Mouse (Mus musculus): ENCODE measurements around the gene Cckbr. TPM values are rescaled to one million over a fixed set of nuclear protein-coding genes. Genes with fewer than 3 reads are reported as not detected.
"Not testable (repeated sequence)": the region's sequence is repeated elsewhere in the genome, so short reads cannot be mapped to it uniquely, and the experiment has no call there.

The Cckbr gene
- total RNA-seq, 2 experiments from 2014 or later: 6.2 to 6.5 TPM

DNA sequence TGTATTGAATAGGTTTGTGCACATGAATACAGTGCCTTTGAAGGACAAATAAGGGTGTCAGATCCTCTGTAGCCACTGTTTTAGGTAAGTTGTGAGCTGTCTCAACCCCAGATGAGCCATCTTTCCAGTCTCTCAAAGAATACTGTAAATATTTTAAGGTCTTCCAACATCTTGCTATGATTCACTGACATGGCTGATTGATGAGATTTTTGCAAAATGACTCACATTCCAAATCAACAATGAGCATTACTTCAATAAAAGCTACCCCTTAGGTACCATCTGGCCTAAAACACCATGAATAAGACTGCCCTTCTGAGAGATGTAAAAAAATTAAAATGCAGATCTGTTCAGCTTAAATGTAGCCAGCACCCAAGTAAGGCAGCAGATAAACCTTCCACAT is 33.0 kb downstream of the Cckbr start:
- Histone ChIP-seq H3K27ac (no peak overlapping the region), H3K4me3 (no peak overlapping the region)
- DNase-seq (ENCODE audit: low spot score in 2 of 2): no peak
- no peak for TF ChIP-seq CTCF (conservative IDR thresholded peaks at IDR 0.05)

DNA sequence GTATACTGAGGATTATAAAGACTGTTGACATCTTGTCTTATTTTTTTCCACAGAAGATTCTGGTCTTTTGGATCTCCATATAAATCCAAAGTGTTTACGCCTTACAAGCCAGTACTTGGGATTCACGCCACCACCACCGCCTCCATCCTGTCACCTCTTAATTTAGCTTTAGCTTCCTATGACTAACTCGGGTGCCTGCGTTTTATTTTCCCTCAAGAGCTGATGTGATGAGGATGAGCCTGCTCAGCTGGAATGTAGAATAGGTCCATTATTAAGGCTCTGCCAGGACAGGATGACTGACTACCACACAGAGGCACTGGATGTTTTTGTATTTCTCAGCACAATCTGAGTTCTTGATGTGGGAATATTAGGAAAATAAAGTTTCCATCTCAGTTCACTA is 40.0 kb downstream of the Cckbr start:
- H3K4me3 ChIP-seq; DNase-seq (ENCODE audit: low spot score in 2 of 2); H3K27ac ChIP-seq: not testable (repeated sequence)

DNA sequence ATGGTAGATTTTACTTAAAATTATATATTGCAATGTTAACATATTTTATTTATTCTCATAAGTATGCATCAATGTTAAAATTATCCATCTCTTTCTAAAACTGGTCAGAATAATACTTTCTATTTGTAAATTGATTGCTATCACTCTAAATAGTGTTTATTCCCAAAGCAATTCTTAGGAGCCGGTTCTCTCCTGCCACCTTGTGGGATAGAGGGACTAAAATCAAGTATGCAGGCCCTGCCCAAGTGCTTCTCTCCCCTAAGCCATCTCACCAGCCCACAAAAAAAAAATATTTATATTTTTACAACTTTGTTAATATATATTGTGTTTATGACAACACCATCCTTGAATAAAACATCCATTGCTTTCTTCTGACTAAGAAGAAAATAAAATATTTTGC is 47.1 kb downstream of the Cckbr start:
- DNase-seq (ENCODE audit: low spot score in 2 of 2): peak in 1 of 2 experiments; percentile 51
- peak; percentile 78 for TF ChIP-seq CTCF (conservative IDR thresholded peaks at IDR 0.05)
- H3K27ac ChIP-seq: no peak overlapping the region
- no peak overlapping the region for H3K4me3 ChIP-seq

DNA sequence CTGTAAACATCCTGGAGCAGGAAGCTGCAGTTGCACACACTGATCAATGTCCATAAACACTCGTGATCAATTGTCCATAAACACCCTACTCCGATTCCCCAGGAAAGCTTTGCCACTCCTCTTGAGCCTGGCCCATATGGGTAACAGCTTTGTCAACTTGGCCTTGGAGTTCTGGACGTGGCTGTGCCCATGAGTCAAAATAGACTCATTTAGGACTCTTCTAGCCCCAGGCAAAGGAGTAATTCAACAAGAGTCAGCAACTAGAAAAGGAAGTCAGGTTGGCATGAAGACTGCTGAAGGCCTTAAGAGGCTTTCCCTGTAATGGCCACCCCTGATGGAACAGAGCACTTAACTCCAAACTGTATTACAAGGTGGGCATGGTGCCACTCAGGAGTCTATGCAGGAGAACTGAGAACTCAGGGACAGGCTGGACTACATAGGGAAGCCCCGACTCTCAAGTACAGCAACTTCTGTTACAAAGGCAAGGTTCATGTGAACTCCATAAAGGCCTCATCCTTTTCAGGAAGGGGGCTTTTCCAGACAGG is 49.3 kb downstream of the Cckbr start:
- DNase-seq (ENCODE audit: low spot score in 2 of 2): no peak
- Histone ChIP-seq H3K27ac (no peak overlapping the region), H3K4me3 (no peak overlapping the region)
- no peak for TF ChIP-seq CTCF (conservative IDR thresholded peaks at IDR 0.05)

DNA sequence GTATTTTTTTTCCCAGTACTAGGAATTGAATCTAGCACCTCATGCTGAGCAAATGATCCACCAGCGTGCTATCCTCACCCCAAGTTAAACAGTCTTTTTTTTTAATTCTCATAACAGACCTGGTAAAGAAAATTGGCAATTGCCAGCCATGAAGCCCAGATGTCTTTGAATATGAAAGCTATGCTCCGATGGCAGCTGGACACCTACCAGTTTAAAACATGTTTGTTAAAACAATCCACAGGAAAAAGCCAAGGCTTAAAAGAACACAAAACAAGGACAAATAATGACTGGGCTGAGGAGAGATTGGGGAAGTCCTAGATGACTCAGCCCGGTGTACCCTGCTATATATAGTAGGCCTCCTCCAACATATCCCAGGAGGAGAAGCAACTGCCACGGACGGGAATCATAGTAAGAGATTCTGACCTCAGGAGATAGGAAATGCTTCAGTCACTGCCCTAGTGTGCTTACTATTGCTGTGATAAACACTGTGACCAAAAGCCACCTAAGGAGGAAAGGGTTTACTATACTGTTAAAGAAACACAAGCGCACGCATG is 49.9 kb downstream of the Cckbr start:
- no peak for DNase-seq (ENCODE audit: low spot score in 2 of 2)
- Histone ChIP-seq H3K27ac (no peak overlapping the region), H3K4me3 (no peak overlapping the region)
- no peak for TF ChIP-seq CTCF (conservative IDR thresholded peaks at IDR 0.05)

DNA sequence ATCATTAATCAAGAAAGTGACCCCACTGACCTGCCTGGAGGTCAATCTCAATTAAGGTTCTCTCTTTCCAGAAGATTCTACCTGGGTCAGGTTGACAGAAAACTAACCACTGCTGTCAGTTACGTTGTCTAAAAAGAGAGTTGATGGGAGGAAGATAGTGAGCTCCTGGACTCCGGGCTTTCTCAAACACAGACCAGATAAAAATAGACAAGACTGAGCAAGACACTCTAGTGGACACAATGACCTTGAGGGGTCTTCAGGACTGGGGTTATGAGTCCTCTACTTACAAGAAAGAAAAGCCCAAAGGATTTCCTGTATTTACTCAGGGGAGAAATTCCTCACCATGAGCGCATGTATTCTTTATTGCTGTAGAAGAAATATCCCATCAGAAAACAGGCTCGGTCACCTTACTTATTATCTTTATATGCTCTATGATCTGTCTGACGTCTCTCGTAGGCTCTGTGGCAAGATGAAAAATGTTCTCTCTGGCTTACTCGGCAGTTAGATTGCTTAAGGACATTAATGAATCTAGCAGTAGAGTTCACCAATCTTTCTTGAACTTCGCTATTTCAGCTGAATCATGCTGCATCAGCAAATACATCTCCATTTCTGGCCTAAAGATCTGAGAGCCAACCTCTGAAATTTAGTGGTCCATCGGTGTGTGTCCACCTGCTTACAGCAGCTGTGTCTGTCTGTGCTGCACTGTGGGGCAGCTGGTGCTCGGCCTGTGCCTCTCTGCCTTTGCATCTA is 51.3 kb downstream of the Cckbr start:
- H3K4me3 ChIP-seq: no peak overlapping the region
- no peak for TF ChIP-seq CTCF (conservative IDR thresholded peaks at IDR 0.05)

DNA sequence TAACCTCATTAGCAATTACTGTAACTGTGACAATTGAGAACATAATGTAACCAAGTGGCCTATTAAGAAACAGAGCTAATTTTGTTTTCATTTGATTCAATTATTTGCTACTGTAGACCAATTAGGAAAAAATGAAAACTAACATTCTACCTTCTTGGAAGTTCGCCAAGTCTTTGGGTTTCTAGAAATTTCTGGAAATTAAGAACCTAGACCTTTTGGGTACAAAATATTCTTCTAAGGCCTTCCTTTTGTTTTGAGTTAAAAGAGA is 51.8 kb downstream of the Cckbr start:
- Histone ChIP-seq H3K4me3 (no peak overlapping the region), H3K27ac (no peak overlapping the region)
- no peak for TF ChIP-seq CTCF (conservative IDR thresholded peaks at IDR 0.05)
- DNase-seq (ENCODE audit: low spot score in 2 of 2): no peak

More for the DNA sequence above, 51.3 kb downstream of the Cckbr start:
- DNase-seq (ENCODE audit: low spot score in 2 of 2): no peak
- H3K27ac ChIP-seq: no peak overlapping the region

DNA sequence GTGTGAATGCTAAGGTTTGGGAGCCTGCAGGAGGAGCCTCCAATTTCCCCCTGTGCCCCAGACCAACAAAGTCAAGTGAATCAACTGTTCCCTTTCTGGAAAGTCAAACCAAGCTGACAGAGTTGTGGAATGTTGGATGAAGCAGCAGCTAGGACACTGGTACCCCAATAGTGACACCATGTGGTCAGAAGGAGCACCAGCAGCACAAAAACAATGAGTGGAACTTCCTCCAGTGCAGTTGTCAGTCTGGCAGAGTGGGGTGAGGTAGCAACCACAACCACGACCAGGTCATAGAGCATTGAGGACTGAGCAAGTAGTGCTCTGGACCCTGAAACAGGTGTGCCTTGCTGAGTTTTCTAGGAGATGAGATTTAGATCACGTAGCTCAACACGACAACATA is 52.3 kb downstream of the Cckbr start:
- Histone ChIP-seq H3K4me3 (no peak overlapping the region), H3K27ac (no peak overlapping the region)
- peak; percentile 84 for TF ChIP-seq CTCF (conservative IDR thresholded peaks at IDR 0.05)
- DNase-seq (ENCODE audit: low spot score in 2 of 2): peak; percentile 56 to 59

DNA sequence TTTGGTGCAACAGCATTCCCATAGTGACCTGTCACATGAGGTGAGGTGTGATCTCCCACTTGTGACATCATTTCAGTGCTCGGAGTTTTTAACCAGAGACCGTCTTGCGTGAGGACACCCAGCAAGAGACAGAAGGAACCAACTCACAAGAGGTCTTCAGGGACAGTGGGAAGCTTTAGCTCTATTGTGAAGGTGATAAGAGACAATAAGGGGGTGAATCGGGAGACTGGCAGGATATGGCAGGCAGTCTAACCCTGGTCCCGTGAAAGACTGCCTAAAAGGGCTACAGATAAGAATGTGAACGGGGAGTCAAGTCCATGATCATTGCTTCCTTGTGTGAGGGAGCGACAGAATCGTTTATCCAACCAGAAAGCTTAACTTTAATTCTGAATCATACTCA is 52.8 kb downstream of the Cckbr start:
- DNase-seq (ENCODE audit: low spot score in 2 of 2): no peak
- no peak overlapping the region for H3K27ac ChIP-seq
- no peak for TF ChIP-seq CTCF (conservative IDR thresholded peaks at IDR 0.05)
- no peak overlapping the region for H3K4me3 ChIP-seq

DNA sequence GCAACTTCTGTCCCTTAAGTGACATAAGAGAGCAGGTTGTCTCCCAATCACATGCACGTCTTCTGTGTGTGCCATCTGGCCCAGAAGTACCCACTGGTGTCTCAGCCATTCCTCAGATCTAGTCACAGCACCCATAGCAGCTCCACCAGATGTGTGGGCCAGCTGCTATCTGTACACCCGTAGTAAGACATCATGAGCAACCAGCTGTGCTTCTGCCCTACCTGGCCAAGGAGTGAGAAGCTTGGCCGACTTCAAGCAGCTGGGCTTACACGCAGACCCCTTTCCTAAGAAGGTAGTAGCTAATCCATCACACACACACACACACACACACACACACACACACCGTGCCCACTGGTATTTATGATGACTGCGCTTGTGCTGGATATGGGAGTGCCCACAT is 53.7 kb downstream of the Cckbr start:
- Histone ChIP-seq H3K4me3 (no peak overlapping the region), H3K27ac (no peak overlapping the region; the same call in 1 of the 2 replicates)
- DNase-seq (ENCODE audit: low spot score in 2 of 2): no peak
- TF ChIP-seq CTCF (conservative IDR thresholded peaks at IDR 0.05): no peak

DNA sequence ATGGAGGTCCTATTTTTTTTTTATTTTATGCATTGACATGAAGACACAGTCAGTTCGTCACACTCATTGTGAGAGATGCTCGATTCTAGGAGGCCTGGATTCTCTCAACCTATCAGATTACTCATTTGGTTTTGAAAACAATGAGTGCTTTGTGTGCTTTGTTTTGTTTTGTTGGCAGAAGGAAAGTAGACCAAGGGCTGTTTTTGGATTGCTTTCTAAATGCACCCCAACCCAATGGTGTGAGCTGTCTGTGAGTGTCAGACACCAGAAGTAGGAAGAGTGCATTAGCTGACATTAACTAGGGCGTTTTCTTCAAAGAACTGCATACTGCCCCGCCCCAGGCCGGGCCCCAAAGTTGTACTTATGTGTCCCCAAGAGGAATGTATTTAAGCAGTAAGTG is 54.5 kb downstream of the Cckbr start:
- no peak overlapping the region; the same call in 1 of the 2 replicates for H3K4me3 ChIP-seq

DNA sequence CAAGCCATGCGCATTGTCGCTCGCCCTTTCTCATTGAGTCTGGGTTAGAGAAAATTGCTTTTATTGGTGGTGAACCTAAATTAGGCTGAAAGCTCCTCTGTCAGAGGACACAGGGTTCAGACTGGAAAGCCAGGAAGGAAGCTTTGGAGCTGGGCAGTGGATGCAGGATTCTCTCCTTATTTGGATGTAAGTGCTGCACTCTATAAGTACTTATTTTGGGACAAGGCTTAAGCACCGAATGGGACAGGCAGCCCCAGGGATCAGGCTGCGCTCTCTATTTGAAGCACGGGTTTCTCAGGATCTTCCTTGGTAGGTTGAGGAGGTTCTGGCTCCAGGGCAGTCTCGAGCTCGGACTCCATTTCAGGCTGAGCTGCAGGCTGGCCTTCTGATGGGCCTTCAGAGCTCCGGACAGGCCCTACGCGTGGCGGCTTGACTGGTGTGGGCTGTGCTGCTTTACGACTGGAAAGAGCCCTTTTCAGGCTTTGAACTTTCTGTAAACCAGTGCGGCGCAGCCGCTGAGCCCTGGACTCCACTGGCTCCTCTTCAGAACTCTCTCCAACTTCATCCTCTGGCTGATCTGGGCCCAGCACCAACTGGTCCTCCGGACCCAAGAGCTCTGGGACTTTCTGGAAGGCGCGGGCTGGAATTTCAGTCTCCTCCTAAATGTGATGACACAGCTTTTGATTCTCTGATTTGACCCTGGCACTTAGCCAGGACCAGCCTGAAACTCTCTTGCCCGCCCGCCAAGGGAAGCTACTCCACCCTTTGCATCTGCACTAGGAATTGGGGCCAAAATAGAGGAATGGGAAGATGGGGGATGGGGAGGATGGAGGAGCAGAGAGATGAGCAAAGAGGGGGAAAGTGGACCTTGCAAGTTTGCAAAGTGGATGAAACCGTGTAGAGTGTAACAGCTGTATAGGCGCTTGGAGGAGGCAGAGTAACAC is 55.3 kb downstream of the Cckbr start:
- no peak for TF ChIP-seq CTCF (conservative IDR thresholded peaks at IDR 0.05)
- no peak for DNase-seq (ENCODE audit: low spot score in 2 of 2)
- Histone ChIP-seq H3K4me3 (peak overlapping the region; percentile 67), H3K27ac (peak overlapping the region; percentile 90)

More for the DNA sequence above, 54.5 kb downstream of the Cckbr start:
- peak overlapping the region; percentile 90 for H3K27ac ChIP-seq
- no peak for DNase-seq (ENCODE audit: low spot score in 2 of 2)
- no peak for TF ChIP-seq CTCF (conservative IDR thresholded peaks at IDR 0.05)

Measured in layer of hippocampus, adult 2 months (tissue).